Mouse (Mus musculus) lung, postnatal 0 days (tissue): ENCODE results near the gene Lactbl1. TPM values are rescaled to one million over a fixed set of nuclear protein-coding genes. Genes with fewer than 3 reads are reported as not detected.

Experiments
- ATAC-seq: fragments of 200-750 bp; cut with Nextera tagmentation; 2 replicates; pipeline ENCODE4 v1.8.0; 2017; ENCODE audit warnings: moderate library complexity
- DNase-seq: peaks from one replicate; pipeline ENCODE4 v3.0.0-alpha.2; 2016; ENCODE audit warnings: low spot score
- H3K27ac ChIP-seq: fragments of 300-500 bp; sonication (generic); 2 replicates; pipeline ENCODE4 v1.5.1; 2014; ENCODE audit warnings: antibody characterized with exemption, mild to moderate bottlenecking, low read length, mixed read lengths
- H3K27me3 ChIP-seq: fragments of 300-500 bp; sonication (generic); replicated peaks from 2 replicates; pipeline ENCODE4 v1.6.1; 2014; ENCODE audit warnings: low read length, mixed read lengths; ENCODE audit not compliant: insufficient read depth
- H3K36me3 ChIP-seq: fragments of 300-500 bp; sonication (generic); 2 replicates; pipeline ENCODE4 v1.6.1; 2014; ENCODE audit warnings: low read length, mixed read lengths; ENCODE audit not compliant: insufficient read depth
- H3K4me1 ChIP-seq: fragments of 300-500 bp; sonication (generic); 2 replicates; pipeline ENCODE4 v1.6.1; 2014; ENCODE audit warnings: antibody characterized with exemption, low read depth, low read length, mixed read lengths; ENCODE audit not compliant: insufficient read depth
- H3K4me2 ChIP-seq: fragments of 300-500 bp; sonication (generic); replicated peaks from 2 replicates; pipeline ENCODE4 v1.6.1; 2014; ENCODE audit warnings: low read depth, mild to moderate bottlenecking, low read length, moderate library complexity, mixed read lengths
- H3K4me3 ChIP-seq: fragments of 300-500 bp; sonication (generic); 2 replicates; pipeline ENCODE4 v1.5.1; 2014; ENCODE audit warnings: low read depth, low read length
- H3K9ac ChIP-seq: fragments of 300-500 bp; sonication (generic); replicated peaks from 2 replicates; pipeline ENCODE4 v1.6.1; 2014; ENCODE audit warnings: low read depth, mild to moderate bottlenecking
- H3K9me3 ChIP-seq: fragments of 300-500 bp; sonication (generic); 2 replicates; pipeline ENCODE4 v1.6.1; 2016; ENCODE audit warnings: low read length, mixed read lengths
- CTCF ChIP-seq: IDR thresholded peaks from 2 replicates; pipeline ENCODE4 v1.5.1; 2016; ENCODE audit warnings: antibody characterized with exemption, mild to moderate bottlenecking
- EP300 ChIP-seq: IDR thresholded peaks from 2 replicates; pipeline ENCODE4 v1.6.1; 2016; ENCODE audit warnings: antibody characterized with exemption, mild to moderate bottlenecking, control low read depth
- WGBS: fragments of 180-500 bp; shearing (Covaris S2); extraction: QIAGEN DNeasy Blood & Tissue Kit; methylation state at CpG from one replicate; pipeline ENCODE4 v1.1.7; 2014; 5-methylcytosine and 5-hydroxymethylcytosine counted together
- polyA plus RNA-seq: library from polyadenylated mRNA; unstranded; fragments of >200 nt; fragmentation: Nextera tagmentation; extraction: Ambion mirVana; gene quantifications from 2 replicates; pipeline ENCODE4 v1.2.1, GENCODE M21; 2015

Lactbl1 gene
- polyA plus RNA-seq, 1 experiment from 2014 or later = not detected

DNA sequence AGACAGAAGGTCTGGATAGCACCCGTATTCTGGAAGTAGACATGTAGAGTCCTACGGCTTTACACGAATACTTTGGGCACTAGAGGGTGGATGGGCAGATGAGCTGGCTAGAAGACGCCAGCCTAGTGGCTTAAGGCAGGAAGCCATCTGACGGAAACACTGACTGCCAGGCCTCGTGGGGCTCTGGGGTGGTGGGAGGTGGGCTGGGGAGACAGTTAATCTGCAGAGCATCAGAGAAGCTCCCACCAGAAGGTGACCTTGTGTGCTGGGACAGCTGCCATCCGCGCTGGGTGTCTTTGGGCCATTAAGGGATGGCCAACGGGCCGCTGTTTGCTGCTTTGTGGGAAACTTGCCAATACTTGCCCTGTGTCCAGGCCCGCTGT lies 30.1 kb downstream of the Lactbl1 start:
- no peak overlapping the region for H3K27ac ChIP-seq

DNA sequence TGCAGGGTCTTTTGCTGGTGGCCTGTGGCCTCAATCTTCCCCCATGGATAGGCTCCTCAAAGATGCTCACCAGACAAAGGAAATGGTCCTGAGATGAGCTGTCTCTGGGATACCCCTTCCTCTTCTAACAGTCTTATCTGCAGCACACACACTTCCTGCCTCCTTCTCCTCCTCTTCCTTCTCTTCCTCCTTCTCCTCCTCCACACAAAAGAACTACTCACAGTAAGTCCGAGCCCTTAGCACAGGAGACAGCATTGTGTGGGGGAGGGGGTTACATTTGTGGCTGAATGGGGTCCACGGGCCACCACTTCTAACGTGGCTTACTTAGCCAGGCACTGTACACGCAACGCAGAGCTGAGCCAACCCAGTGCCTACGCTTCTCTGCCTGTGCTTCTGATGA lies 30.6 kb downstream of the Lactbl1 start:
- Histone ChIP-seq H3K4me1 (no peaks in the 10 kb centered on the region), H3K27me3 (no peaks in the 10 kb centered on the region), H3K9me3 (no peaks in the 10 kb centered on the region), H3K4me2 (no peak overlapping the region), H3K27ac (no peak overlapping the region), H3K36me3 (no peaks in the 10 kb centered on the region), H3K4me3 (no peak overlapping the region), H3K9ac (no peak overlapping the region)
- DNase-seq (no peak), ATAC-seq (no peak)
- TF ChIP-seq EP300 (no peak), CTCF (no peak)
- 50% methylated on average over 6 of the region's 6 CpGs for WGBS

More for the DNA sequence above, 30.1 kb downstream of the Lactbl1 start:
- ATAC-seq = no peak
- Histone ChIP-seq H3K9me3 (no peaks in the 10 kb centered on the region), H3K4me2 (no peak overlapping the region), H3K27me3 (no peaks in the 10 kb centered on the region), H3K4me1 (no peaks in the 10 kb centered on the region), H3K4me3 (no peak overlapping the region), H3K36me3 (no peaks in the 10 kb centered on the region), H3K9ac (no peak overlapping the region)
- no peak for DNase-seq
- WGBS = 63% methylated on average over 11 of the region's 11 CpGs
- no peak for TF ChIP-seq EP300
- no peak for TF ChIP-seq CTCF

DNA sequence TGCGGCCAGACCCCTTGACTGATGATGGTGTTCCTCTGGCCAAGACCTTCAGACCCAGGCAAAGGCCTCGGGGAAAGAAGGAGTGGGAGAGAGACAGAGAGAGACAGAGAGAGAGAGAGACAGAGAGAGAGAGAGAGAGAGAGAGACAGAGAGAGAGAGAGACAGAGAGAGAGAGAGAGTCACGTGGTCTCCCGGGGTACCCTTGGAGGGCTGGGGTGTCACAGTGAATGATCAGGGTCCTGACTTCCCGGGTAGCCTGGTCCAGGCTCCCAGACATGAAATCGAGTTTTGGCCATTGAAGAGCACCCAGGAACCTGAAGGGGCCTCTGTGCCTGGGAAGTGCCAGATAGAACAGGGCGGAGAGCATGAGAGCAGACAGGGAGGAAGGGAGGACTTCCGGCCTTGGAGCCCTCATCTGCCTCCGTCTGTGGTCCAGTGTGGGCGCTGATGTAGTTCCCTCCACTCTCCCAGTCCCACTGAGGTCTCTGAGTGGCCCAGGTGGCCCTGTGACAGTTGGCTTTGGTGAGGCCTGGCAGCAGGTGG lies 31.3 kb downstream of the Lactbl1 start:
- ATAC-seq (no peak), DNase-seq (no peak)
- WGBS = 71% methylated on average over 10 of the region's 10 CpGs
- H3K36me3 ChIP-seq = no peaks in the 10 kb centered on the region
- H3K9ac ChIP-seq = no peak overlapping the region
- H3K4me1 ChIP-seq = no peaks in the 10 kb centered on the region
- no peaks in the 10 kb centered on the region for H3K9me3 ChIP-seq
- no peaks in the 10 kb centered on the region for H3K27me3 ChIP-seq
- no peak overlapping the region for H3K4me2 ChIP-seq
- H3K27ac ChIP-seq = no peak overlapping the region
- TF ChIP-seq EP300 (no peak), CTCF (no peak)
- no peak overlapping the region for H3K4me3 ChIP-seq

DNA sequence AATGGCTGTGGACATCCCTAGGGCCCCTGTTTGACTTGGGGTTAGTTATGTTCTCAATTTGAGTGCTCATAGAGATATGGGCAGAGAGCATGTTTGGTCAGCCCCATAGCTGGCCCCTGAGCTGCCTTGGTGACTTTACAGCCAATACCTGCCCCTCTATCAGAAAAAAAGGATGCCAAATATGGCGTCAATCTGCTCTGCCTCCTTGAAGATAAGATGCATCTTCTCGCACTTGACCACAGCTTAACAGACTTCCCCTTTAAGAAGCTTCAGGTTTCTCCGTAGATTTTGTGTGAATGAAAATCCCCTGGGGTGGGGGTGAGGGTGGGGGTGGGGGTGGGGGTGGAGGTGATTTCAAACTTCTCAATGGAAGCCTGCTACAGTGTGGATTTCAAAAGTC lies 35.5 kb downstream of the Lactbl1 start:
- Histone ChIP-seq H3K27me3 (no peaks in the 10 kb centered on the region), H3K36me3 (no peaks in the 10 kb centered on the region), H3K9ac (no peak overlapping the region), H3K4me3 (no peak overlapping the region), H3K4me2 (no peak overlapping the region), H3K27ac (no peak overlapping the region), H3K4me1 (no peaks in the 10 kb centered on the region), H3K9me3 (no peaks in the 10 kb centered on the region)
- DNase-seq = no peak
- WGBS = 77% methylated on average over 3 of the region's 3 CpGs
- no peak for TF ChIP-seq EP300
- no peak for TF ChIP-seq CTCF
- no peak for ATAC-seq

DNA sequence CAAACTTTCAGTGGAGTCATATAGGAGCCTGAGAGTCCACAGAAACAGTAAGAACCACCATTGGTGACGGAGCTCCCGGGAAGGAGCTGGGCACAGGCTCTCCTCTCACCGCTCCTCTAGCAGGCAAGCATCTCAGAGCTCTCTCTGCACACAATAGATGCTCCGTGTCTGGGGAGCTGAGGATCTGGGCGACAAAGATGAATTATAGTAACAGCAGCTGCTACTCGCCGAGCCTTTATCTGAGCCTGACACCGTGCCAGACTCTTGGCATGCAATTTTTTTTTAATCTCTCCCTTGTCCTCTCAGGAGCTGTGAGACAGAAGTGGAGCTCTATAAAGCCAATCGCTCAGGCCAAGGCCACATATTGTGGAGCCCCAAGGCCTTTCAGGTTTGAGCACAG lies 42.6 kb downstream of the Lactbl1 start:
- Histone ChIP-seq H3K4me3 (no peak overlapping the region), H3K27me3 (no peaks in the 10 kb centered on the region), H3K4me1 (no peaks in the 10 kb centered on the region), H3K27ac (no peak overlapping the region), H3K4me2 (no peak overlapping the region), H3K9me3 (no peaks in the 10 kb centered on the region), H3K9ac (no peak overlapping the region), H3K36me3 (no peaks in the 10 kb centered on the region)
- ATAC-seq (no peak), DNase-seq (no peak)
- WGBS = 74% methylated on average over 9 of the region's 9 CpGs
- TF ChIP-seq EP300 (no peak), CTCF (no peak)

DNA sequence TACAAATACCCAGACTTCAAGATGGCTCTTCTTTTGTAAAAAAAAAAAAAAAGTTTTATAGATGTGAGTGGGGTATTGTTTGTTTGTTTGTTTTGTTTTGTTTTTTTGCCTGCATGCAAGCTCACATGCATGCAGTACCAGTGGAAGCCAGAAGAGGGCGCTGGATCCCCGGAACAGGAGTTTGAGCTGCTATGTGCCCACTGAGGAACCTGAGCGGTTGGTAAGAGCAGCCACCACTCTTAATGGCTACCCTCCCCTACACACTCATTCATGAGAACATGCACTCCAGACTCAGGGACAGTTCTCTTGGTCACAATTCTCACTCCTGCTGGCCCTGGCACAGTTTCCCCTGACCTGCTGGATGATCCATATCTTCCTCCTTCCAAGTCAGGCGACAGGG lies 43.6 kb downstream of the Lactbl1 start:
- Histone ChIP-seq H3K4me1 (no peaks in the 10 kb centered on the region), H3K9me3 (no peaks in the 10 kb centered on the region), H3K36me3 (no peaks in the 10 kb centered on the region), H3K27me3 (no peaks in the 10 kb centered on the region), H3K4me3 (no peak overlapping the region), H3K27ac (no peak overlapping the region), H3K9ac (no peak overlapping the region), H3K4me2 (no peak overlapping the region)
- TF ChIP-seq CTCF (peak; percentile 47), EP300 (no peak)
- ATAC-seq (no peak), DNase-seq (no peak)
- 60% methylated on average over 4 of the region's 4 CpGs for WGBS

DNA sequence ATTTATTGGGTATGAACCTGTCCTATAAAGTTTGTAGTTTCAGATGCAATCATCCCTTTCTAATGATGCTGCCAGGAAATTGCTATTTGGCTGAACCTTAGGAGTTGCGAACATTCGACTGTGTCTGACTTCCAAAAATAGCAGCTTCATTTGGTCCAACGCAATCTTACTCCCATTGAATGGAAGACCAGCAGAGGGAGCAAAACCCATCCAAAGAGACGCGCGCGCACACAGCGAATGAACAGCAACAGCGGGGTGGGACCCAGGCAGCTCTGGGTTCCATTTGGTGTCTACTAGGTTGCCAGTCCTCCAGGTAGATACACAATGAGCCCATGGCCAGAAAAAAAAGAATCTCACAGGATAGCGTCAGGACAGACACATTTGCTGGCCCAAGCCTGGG lies 45.3 kb downstream of the Lactbl1 start:
- 63% methylated on average over 10 of the region's 10 CpGs for WGBS
- H3K9ac ChIP-seq = no peak overlapping the region
- no peak for TF ChIP-seq EP300
- TF ChIP-seq CTCF = peak; percentile 36
- ATAC-seq (no peak), DNase-seq (no peak)
- H3K36me3 ChIP-seq = no peaks in the 10 kb centered on the region
- H3K4me3 ChIP-seq = no peak overlapping the region
- H3K4me2 ChIP-seq = no peak overlapping the region
- no peak overlapping the region for H3K27ac ChIP-seq
- no peaks in the 10 kb centered on the region for H3K27me3 ChIP-seq
- H3K9me3 ChIP-seq = no peaks in the 10 kb centered on the region
- no peaks in the 10 kb centered on the region for H3K4me1 ChIP-seq
